Mouse (Mus musculus): ENCODE data around the gene Atp2b2. TPM values are rescaled to one million over a fixed set of nuclear protein-coding genes. Genes with fewer than 3 reads are reported as not detected.
"Not testable (repeated sequence)": the region's sequence is repeated elsewhere in the genome, so short reads cannot be mapped to it uniquely, and the experiment has no call there.

The Atp2b2 gene
- polyA plus RNA-seq, 1 experiment from 2014 or later, result 23.5 TPM

DNA sequence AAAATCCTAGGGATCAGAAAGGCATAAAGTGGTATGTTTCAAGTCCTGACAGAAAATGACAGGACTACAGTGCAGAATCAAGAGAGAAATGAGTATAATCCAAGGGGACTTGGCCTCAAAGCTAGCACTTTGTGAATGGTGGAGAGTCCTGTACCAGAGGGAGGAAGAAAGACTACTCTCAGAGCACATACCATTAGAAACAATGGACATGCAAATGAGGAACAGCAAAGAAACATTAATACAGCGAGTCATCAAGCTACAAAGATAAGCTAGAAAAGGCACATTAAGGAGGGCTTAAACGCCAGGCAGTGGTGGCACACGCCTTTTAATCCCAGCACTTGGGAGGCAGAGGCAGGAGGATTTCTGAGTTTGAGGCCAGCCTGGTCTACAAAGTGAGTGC, 311.1 kb downstream of the Atp2b2 start:
- no peak for ATAC-seq (ENCODE audit: low FRiP score, low TSS enrichment)

DNA sequence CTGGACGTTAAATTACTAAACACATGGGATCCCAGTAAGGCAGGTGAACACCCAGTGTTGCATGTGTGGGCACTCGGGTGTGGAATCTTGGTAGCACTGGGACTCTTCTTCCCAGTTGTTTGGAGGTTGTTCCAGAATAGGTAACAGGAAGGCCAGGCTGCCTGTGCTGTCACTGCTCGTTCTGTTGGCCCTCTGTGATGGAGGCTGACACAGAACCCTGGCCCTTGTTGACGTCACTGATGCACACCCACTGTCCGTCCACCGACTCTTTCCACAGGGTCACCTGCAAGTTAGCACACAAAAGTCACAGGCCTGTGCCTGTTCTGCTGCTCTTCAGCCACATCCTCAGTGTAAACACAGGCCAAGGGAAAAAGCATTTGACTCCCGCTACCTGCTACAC, 314.2 kb downstream of the Atp2b2 start:
- WGBS, result 93% methylated on average over 7 of the region's 7 CpGs
- ATAC-seq (ENCODE audit: low FRiP score, low TSS enrichment), result no peak
- H3K27ac ChIP-seq (replicated peaks; ENCODE audit: low read depth, low read length), result no peak overlapping the region
- peaks cover 92% of the 10 kb centered on the region for H3K36me3 ChIP-seq (ENCODE audit: control insufficient read depth, insufficient read depth, low read length)
- no peaks in the 10 kb centered on the region for H3K4me1 ChIP-seq (ENCODE audit: control insufficient read depth, insufficient read depth, low read length)
- no peak for DNase-seq
- no peaks in the 10 kb centered on the region for H3K9me3 ChIP-seq (ENCODE audit: control insufficient read depth, low read length)
- no peak overlapping the region for H3K4me2 ChIP-seq (ENCODE audit: low read length)
- no peaks in the 10 kb centered on the region for H3K27me3 ChIP-seq (ENCODE audit: control insufficient read depth, insufficient read depth, low read length)
- H3K4me3 ChIP-seq (replicated peaks; ENCODE audit: low read depth, low read length), result no peak overlapping the region
- H3K9ac ChIP-seq (replicated peaks; ENCODE audit: low read length), result no peak overlapping the region

More for the DNA sequence above, 311.1 kb downstream of the Atp2b2 start:
- Histone ChIP-seq H3K4me3 (replicated peaks; ENCODE audit: low read depth, low read length) (no peak overlapping the region), H3K4me2 (ENCODE audit: low read length) (no peak overlapping the region), H3K27ac (replicated peaks; ENCODE audit: low read depth, low read length) (no peak overlapping the region), H3K9ac (replicated peaks; ENCODE audit: low read length) (no peak overlapping the region), H3K36me3 (ENCODE audit: control insufficient read depth, insufficient read depth, low read length) (peaks cover 99% of the 10 kb centered on the region), H3K4me1 (ENCODE audit: control insufficient read depth, insufficient read depth, low read length) (no peaks in the 10 kb centered on the region), H3K27me3 (ENCODE audit: control insufficient read depth, insufficient read depth, low read length) (no peaks in the 10 kb centered on the region), H3K9me3 (ENCODE audit: control insufficient read depth, low read length) (no peaks in the 10 kb centered on the region)
- 98% methylated on average over 3 of the region's 3 CpGs for WGBS
- no peak for DNase-seq

GRCm38 (mm10) chr6:113721061-113721460, 321.4 kb downstream of the Atp2b2 start:
- DNase-seq (no peak), ATAC-seq (ENCODE audit: low FRiP score, low TSS enrichment) (no peak)
- Histone ChIP-seq H3K27ac (replicated peaks; ENCODE audit: low read depth, low read length) (no peak overlapping the region), H3K9me3 (ENCODE audit: control insufficient read depth, low read length) (no peaks in the 10 kb centered on the region), H3K9ac (replicated peaks; ENCODE audit: low read length) (no peak overlapping the region), H3K4me2 (ENCODE audit: low read length) (no peak overlapping the region), H3K27me3 (ENCODE audit: control insufficient read depth, insufficient read depth, low read length) (no peaks in the 10 kb centered on the region), H3K4me3 (replicated peaks; ENCODE audit: low read depth, low read length) (no peak overlapping the region), H3K36me3 (ENCODE audit: control insufficient read depth, insufficient read depth, low read length) (peaks cover 76% of the 10 kb centered on the region), H3K4me1 (ENCODE audit: control insufficient read depth, insufficient read depth, low read length) (no peaks in the 10 kb centered on the region)
- 97% methylated on average over 4 of the region's 4 CpGs for WGBS

GRCm38 (mm10) chr6:113719878-113720277, 322.5 kb downstream of the Atp2b2 start, which contains the start of gene Ghrl:
Gene Ghrl (minus strand): TSS chr6:113719880.
- Histone ChIP-seq H3K9ac (replicated peaks; ENCODE audit: low read length) (no peak within 1 kb of the TSS), H3K4me2 (ENCODE audit: low read length) (no peak within 1 kb of the TSS), H3K4me1 (ENCODE audit: control insufficient read depth, insufficient read depth, low read length) (no peaks in the 10 kb centered on the region), H3K4me3 (replicated peaks; ENCODE audit: low read depth, low read length) (no peak within 1 kb of the TSS), H3K27me3 (ENCODE audit: control insufficient read depth, insufficient read depth, low read length) (no peaks in the 10 kb centered on the region), H3K27ac (replicated peaks; ENCODE audit: low read depth, low read length) (no peak within 1 kb of the TSS), H3K9me3 (ENCODE audit: control insufficient read depth, low read length) (no peaks in the 10 kb centered on the region), H3K36me3 (ENCODE audit: control insufficient read depth, insufficient read depth, low read length) (peaks cover 76% of the 10 kb centered on the region)
- DNase-seq (no peak), ATAC-seq (ENCODE audit: low FRiP score, low TSS enrichment) (no peak)
- WGBS, result 88% methylated on average over 3 of the region's 3 CpGs

DNA sequence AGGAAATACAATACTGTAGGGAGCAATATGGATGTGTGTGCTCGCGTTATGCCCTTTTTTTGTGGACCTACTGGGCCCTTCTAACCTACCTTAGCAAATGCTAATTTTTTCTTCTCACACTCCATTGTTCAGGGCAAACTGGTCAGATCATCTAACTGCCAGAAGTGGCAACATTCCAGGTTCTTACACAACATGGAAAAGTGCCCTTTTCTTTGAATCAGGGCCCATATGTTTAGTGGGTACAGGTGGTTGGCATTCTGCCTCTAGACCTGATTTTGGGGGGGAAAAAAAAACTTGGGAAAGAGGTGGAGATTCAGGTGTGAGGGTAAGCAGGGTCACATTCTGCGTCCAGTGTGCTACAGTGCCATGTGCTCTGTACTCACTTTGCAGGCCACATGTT, 324.9 kb downstream of the Atp2b2 start:
- Histone ChIP-seq H3K4me2 (ENCODE audit: low read length) (no peak overlapping the region), H3K9ac (replicated peaks; ENCODE audit: low read length) (no peak overlapping the region), H3K27ac (replicated peaks; ENCODE audit: low read depth, low read length) (no peak overlapping the region), H3K27me3 (ENCODE audit: control insufficient read depth, insufficient read depth, low read length) (no peaks in the 10 kb centered on the region), H3K4me3 (replicated peaks; ENCODE audit: low read depth, low read length) (no peak overlapping the region), H3K9me3 (ENCODE audit: control insufficient read depth, low read length) (no peaks in the 10 kb centered on the region), H3K36me3 (ENCODE audit: control insufficient read depth, insufficient read depth, low read length) (peaks cover 87% of the 10 kb centered on the region), H3K4me1 (ENCODE audit: control insufficient read depth, insufficient read depth, low read length) (no peaks in the 10 kb centered on the region)
- ATAC-seq (ENCODE audit: low FRiP score, low TSS enrichment), result no peak
- no peak for DNase-seq
- 93% methylated on average over 3 of the region's 3 CpGs for WGBS

DNA sequence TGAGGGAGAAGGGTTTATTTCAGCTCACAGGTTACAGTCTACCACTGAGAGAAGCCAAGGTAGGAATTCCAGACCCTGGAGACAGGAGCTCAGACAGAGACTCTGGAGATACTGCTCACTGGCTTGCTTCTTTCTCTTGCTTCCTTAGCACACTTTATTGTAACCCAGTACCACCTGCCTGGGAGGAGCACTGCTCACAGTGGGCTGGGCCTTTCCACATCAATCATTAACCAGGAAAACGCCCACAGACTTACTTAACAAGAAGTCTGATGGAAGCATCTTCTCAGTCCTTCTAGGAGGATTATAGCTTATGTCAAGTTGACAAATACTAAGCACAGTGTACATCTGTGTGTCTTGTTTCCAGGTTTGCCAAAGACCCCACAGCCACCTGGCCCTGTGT, 327.6 kb downstream of the Atp2b2 start:
- ATAC-seq (ENCODE audit: low FRiP score, low TSS enrichment) (no peak), DNase-seq (no peak)
- no peak overlapping the region for H3K27ac ChIP-seq (replicated peaks; ENCODE audit: low read depth, low read length)
- 92% methylated on average over 1 of the region's 1 CpGs for WGBS
- no peak overlapping the region for H3K4me3 ChIP-seq (replicated peaks; ENCODE audit: low read depth, low read length)
- peaks cover 92% of the 10 kb centered on the region for H3K36me3 ChIP-seq (ENCODE audit: control insufficient read depth, insufficient read depth, low read length)
- no peak overlapping the region for H3K4me2 ChIP-seq (ENCODE audit: low read length)
- no peaks in the 10 kb centered on the region for H3K9me3 ChIP-seq (ENCODE audit: control insufficient read depth, low read length)
- H3K27me3 ChIP-seq (ENCODE audit: control insufficient read depth, insufficient read depth, low read length), result no peaks in the 10 kb centered on the region
- H3K4me1 ChIP-seq (ENCODE audit: control insufficient read depth, insufficient read depth, low read length), result no peaks in the 10 kb centered on the region
- no peak overlapping the region for H3K9ac ChIP-seq (replicated peaks; ENCODE audit: low read length)

GRCm38 (mm10) chr6:113714276-113714675, 328.1 kb downstream of the Atp2b2 start:
- no peak overlapping the region for H3K4me3 ChIP-seq (replicated peaks; ENCODE audit: low read depth, low read length)
- H3K27me3 ChIP-seq (ENCODE audit: control insufficient read depth, insufficient read depth, low read length), result no peaks in the 10 kb centered on the region
- no peak overlapping the region for H3K27ac ChIP-seq (replicated peaks; ENCODE audit: low read depth, low read length)
- H3K4me2 ChIP-seq (ENCODE audit: low read length), result no peak overlapping the region
- ATAC-seq (ENCODE audit: low FRiP score, low TSS enrichment), result no peak
- WGBS, result 95% methylated on average over 2 of the region's 2 CpGs
- H3K9me3 ChIP-seq (ENCODE audit: control insufficient read depth, low read length), result no peaks in the 10 kb centered on the region
- H3K9ac ChIP-seq (replicated peaks; ENCODE audit: low read length), result no peak overlapping the region
- no peaks in the 10 kb centered on the region for H3K4me1 ChIP-seq (ENCODE audit: control insufficient read depth, insufficient read depth, low read length)
- peaks cover 92% of the 10 kb centered on the region for H3K36me3 ChIP-seq (ENCODE audit: control insufficient read depth, insufficient read depth, low read length)
- DNase-seq, result no peak

DNA sequence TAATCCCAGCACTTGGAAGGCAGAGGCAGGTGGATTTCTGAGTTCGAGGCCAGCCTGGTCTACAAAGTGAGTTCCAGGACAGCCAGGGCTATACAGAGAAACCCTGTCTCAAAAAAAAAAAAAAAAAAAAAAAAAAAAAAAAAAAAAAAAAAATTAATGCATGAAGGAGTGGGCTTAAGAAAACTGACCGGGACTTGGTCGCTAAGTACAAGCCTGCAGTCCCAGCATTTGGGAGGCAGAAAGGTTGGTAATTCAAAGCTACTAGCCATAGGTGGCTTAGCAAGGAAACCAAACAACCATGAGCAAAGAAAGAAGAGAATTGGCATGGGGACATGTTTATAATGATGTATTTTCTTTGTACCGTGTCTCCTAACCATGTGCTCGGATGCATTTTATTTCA, 329.0 kb downstream of the Atp2b2 start:
- H3K9me3 ChIP-seq (ENCODE audit: control insufficient read depth, low read length), result not testable (repeated sequence)

GRCm38 (mm10) chr6:113712718-113713117, 329.7 kb downstream of the Atp2b2 start:
- H3K9ac ChIP-seq (replicated peaks; ENCODE audit: low read length), result no peak overlapping the region
- no peaks in the 10 kb centered on the region for H3K9me3 ChIP-seq (ENCODE audit: control insufficient read depth, low read length)
- no peak overlapping the region for H3K4me3 ChIP-seq (replicated peaks; ENCODE audit: low read depth, low read length)
- no peak for DNase-seq
- H3K27ac ChIP-seq (replicated peaks; ENCODE audit: low read depth, low read length), result no peak overlapping the region
- no peaks in the 10 kb centered on the region for H3K27me3 ChIP-seq (ENCODE audit: control insufficient read depth, insufficient read depth, low read length)
- no peak for ATAC-seq (ENCODE audit: low FRiP score, low TSS enrichment)
- H3K36me3 ChIP-seq (ENCODE audit: control insufficient read depth, insufficient read depth, low read length), result peaks cover 95% of the 10 kb centered on the region
- H3K4me1 ChIP-seq (ENCODE audit: control insufficient read depth, insufficient read depth, low read length), result no peaks in the 10 kb centered on the region
- 96% methylated on average over 3 of the region's 3 CpGs for WGBS
- H3K4me2 ChIP-seq (ENCODE audit: low read length), result no peak overlapping the region

More for the DNA sequence above, 329.0 kb downstream of the Atp2b2 start:
- WGBS, result 90% methylated on average over 4 of the region's 5 CpGs
- not testable (repeated sequence) for DNase-seq; H3K4me2 ChIP-seq (ENCODE audit: low read length); H3K4me1 ChIP-seq (ENCODE audit: control insufficient read depth, insufficient read depth, low read length); H3K9ac ChIP-seq (replicated peaks; ENCODE audit: low read length); H3K27ac ChIP-seq (replicated peaks; ENCODE audit: low read depth, low read length); H3K4me3 ChIP-seq (replicated peaks; ENCODE audit: low read depth, low read length); H3K27me3 ChIP-seq (ENCODE audit: control insufficient read depth, insufficient read depth, low read length); ATAC-seq (ENCODE audit: low FRiP score, low TSS enrichment)
- H3K36me3 ChIP-seq (ENCODE audit: control insufficient read depth, insufficient read depth, low read length), result peaks cover 92% of the 10 kb centered on the region
